Mouse (Mus musculus): Measurements from ENCODE around the gene Tbc1d17.

DNA sequence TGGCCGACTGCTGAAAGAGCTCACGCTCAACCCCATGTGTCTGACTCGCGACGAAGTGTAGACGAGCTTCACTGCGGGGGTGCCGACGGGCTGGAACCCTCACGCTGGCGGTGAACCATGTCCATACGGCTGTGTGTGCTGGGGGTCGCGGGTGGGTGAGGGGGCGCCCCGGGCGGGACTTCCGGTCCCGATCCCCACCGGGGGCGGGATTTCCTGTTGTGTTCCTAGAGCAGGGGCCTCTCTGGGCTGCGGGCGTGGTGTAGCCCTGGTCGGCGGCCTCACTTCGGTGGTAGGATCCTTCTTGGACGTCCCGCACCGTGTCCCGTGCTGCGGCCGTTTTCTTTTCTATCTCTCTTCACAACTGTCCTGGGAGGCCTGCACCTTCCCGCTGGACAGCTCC is 1.3 kb upstream of the Tbc1d17 start:
- TF ChIP-seq CTCF (conservative IDR thresholded peaks at IDR 0.05 in 1 of 2, IDR thresholded peaks at IDR 0.05 in 1 of 2; ENCODE audit: low read depth in 2 of 2, low read length in 2 of 2) (no peak), EP300 (IDR thresholded peaks at IDR 0.05; ENCODE audit: low read length) (no peak), ZKSCAN1 (IDR thresholded peaks at IDR 0.05; ENCODE audit: borderline replicate concordance, low read depth, low read length) (no peak), NELFE (IDR thresholded peaks at IDR 0.05; ENCODE audit: low read depth, low read length) (peak; percentile 47; the same call in 1 of the 2 replicates), PAX5 (IDR thresholded peaks at IDR 0.05; ENCODE audit: low read length) (no peak), MXI1 (IDR thresholded peaks at IDR 0.05; ENCODE audit: low read depth, low read length) (no peak), KAT2A (IDR thresholded peaks at IDR 0.05; ENCODE audit: insufficient replicate concordance, low read length) (no peak), CHD2 (IDR thresholded peaks at IDR 0.05; ENCODE audit: low read length) (no peak), SMC3 (IDR thresholded peaks at IDR 0.05; ENCODE audit: low read depth, low read length) (no peak)
